Mouse (Mus musculus): ENCODE measurements around the gene Erp29. TPM values are rescaled to one million over a fixed set of nuclear protein-coding genes. Genes with fewer than 3 reads are reported as not detected.

Gene Erp29
- total RNA-seq, 2 experiments from 2014 or later, result 28.6 to 38.1 TPM

- no peak for DNase-seq (ENCODE audit: low spot score)
Measured at GRCm38 (mm10) chr5:121389691-121390090, 62.6 kb downstream of the Erp29 start.

DNA sequence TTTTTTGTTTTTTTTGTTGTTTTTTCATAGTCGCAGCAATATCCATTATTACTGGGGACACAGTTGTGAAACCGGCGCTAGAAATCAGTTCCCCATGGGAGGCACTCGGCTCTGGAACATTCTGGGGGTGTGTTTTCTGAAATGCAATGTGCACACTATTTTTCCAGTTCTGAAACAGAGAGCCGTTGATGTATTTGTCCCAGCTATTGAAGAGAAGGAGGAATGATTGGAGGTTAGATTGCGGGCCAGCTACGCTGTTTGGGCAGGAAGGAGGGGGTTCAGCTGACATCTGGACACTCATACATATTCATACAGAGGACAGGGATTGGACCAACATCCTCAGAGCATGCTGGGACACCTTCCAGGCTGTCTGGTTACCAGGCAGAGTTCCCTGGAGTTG, 63.2 kb downstream of the Erp29 start:
- peak; percentile 34 for DNase-seq (ENCODE audit: low spot score)

DNA sequence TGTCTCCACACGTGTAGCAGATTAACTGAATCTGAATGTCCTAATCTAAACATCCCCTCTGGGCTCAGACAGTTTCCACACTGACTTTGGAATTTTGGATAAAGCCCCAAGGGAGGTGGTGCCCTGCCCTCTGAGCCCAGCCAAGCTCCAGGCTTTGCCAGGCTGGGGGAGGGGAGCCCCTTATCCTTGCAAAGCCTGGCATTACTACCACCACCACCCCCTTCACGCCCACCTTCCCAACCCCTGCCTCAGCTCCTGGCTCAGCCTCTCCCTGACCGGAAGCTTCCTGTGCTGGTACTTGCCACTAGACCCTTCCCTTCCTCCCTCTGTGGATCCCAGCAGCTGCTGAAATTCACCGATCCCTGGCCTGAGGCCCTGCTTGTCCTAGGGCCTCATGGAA, 65.2 kb downstream of the Erp29 start:
- no peak for DNase-seq (ENCODE audit: low spot score)

DNA sequence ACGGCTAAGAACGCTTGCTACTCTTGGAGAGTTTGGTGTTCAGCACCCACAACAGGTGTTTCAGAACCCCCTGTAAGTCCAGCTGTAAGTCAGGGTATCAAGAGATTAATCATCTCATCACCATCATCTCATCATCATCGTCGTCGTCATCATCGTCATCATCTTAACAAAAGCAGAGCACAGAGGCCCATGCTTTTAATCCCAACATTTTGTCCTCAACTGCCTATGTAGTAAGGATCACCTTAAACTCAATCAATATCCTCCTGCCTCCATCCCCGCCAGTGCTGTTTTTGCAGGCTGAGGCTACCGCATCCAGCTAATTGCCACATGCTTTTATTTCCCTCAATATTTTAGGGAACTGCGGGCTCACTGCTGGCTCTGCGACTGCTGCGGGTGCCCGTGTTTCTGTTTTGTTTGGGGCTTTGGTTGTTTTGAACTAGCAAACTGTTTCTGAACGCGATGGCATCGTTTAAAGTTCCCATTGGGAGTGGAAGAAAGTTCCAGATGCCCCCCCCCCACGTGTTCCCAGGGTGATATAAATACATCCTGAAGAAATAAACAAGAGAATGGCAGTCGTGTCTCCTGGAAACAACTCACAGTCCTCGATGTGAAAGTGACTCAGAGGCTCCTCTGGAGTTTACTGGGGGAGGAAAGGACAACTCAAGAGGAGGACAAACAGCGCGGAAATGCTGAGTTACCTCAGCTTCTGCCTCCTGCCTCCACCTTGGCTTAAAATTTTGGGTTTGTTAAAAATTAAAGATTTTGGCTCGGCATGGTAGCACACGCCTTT, 66.0 kb downstream of the Erp29 start:
- no peak for DNase-seq (ENCODE audit: low spot score)

DNA sequence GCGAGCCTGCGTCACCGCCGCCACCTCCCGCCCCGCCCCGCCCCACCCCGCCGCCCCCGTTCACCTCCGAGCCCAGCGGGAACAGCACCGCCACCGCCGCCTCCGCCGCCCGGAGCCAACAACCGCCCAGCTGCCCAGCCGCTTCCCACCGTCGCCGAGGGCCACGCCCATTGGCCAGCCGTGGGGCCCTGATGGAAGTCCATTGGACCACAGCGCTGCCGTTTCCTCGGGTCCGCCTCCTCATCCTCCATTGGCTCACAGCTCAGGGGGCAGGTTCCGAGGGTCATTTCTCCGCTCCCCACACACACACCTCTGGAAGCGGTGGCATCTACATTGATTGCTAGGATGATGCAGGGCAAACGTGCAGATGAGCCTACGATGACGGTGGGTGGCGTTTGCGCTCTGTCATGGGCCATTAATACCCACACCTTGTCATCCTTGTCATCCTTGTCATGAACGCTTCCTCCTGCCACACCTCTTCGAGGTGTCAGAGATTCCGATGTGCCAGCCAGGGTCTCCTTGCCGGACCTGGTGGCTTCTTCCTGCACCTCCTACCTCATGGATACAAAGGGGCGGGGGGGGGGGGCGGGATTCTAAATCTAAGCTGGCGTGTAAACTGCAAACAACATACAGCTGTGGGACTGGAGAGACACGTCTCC, 66.7 kb downstream of the Erp29 start, which contains the start of gene Trafd1:
Gene Trafd1 (minus strand): TSS at position 172 of the 659 bp plus-strand sequence.
- DNase-seq (ENCODE audit: low spot score), result peak; percentile 96

DNA sequence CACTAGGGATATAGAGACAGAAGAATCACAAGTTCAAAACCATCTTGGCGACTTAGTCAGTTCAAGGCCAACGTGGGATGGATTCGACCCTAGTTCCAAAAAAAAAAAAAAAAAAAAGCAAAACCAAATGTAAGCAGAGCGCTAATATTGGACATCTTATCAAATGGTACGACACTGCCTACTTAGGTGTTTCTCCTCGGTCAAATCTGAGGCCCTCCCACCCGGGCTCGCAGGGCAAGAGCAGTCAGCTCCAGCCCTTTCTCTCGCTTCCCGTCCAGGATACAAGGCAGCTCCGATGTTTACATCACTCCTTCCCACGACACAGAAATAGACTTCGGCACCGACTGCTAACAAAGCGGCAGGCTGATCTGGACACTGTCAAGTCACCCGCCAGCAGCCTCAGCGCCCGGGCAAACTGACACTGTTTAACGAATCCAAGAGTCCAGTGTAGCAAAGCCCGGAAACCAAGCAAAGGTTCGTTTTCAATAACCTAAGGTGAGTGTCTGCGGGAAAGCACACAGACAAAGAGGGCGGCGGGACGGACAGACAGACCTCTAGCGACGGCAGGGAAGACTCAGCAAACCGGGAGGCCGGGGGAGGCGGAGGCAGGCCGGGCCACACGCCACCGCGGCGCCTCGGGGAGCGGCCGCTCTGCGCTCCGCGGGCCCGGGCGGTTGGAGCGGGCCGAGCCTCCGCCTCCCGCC, 67.4 kb downstream of the Erp29 start:
- no peak for DNase-seq (ENCODE audit: low spot score)

DNA sequence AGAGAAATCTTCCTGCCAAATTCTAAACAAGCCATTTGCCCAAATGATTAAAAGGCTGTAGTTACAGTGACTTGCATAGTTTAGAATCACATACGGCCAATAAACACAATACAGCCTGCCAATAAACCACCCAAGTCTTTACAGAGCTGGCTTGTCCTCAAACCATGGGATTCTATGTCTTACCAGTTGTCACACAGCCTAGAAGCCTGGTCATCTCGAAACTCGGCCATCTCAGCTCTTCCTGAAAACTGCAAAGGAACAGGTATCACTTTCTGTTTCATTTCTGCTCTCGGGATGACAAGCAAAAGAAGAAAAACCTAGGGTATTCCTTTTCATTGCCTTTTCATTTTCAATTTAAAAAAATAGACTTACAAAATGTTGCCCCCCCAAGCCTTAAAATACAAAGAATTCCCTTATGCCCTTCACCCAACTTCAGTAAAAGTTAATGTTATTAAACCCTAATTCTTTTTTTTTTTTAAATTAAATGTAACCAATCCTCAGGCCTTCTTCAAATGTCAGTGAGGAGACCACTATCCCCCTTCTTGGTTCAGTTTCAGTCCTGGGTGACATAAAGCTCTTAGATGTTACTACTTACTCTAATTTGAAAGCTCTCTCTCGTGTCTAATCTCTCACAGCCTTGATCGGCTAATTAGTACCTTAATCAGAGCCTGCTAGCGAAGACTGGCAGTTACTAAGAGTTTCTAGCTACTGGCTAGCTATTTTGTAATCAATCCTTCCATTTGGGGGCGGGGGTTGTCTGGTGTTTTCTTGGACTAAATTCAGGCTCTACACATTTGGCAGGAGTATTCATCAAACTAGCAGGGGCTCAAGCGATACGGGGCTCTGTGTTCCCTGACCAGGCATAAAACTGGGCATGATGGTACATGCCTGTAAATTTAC, 68.2 kb downstream of the Erp29 start:
- DNase-seq (ENCODE audit: low spot score), result peak; percentile 40

- DNase-seq (ENCODE audit: low spot score), result no peak
Measured at GRCm38 (mm10) chr5:121380692-121381091, 71.6 kb downstream of the Erp29 start.

GRCm38 (mm10) chr5:121378678-121379256, 73.5 kb downstream of the Erp29 start:
- peak; percentile 55 for DNase-seq (ENCODE audit: low spot score)

Other genes with a start within 250 kb of the Erp29 start
- gene Rpl6, start 248.0 kb downstream of the Erp29 start, total RNA-seq (2021), result 100 to 1,000 TPM; 465 to 471 TPM
- gene Hectd4, start 232.3 kb downstream of the Erp29 start, total RNA-seq (2021), result 10 to 100 TPM; 11.3 to 11.8 TPM
- 10 to 100 TPM; 45.9 to 48.0 TPM for gene Trafd1, start 66.9 kb downstream of the Erp29 start, total RNA-seq (2021)
- gene Naa25, start 54.6 kb downstream of the Erp29 start, total RNA-seq (2021), result 10 to 100 TPM; 25.9 to 29.7 TPM
- 1 to 10 TPM; 7.4 to 7.5 TPM for gene Tmem116, start 613 bp downstream of the Erp29 start, total RNA-seq (2021)
- gene Adam1b, start 50.9 kb upstream of the Erp29 start, total RNA-seq (2021), result not detected
- gene Adam1a, start 93.0 kb upstream of the Erp29 start, total RNA-seq (2021), result 1 to 10 TPM; 1.7 to 2.0 TPM
- gene Gm42878, start 93.0 kb upstream of the Erp29 start, total RNA-seq (2021), result not detected
- 100 to 1,000 TPM; 133 to 140 TPM for gene Mapkapk5, start 93.4 kb upstream of the Erp29 start, total RNA-seq (2021)
- 100 to 1,000 TPM; 172 to 203 TPM for gene Aldh2, start 141.3 kb upstream of the Erp29 start, total RNA-seq (2021)
- 10 to 100 TPM; 26.0 to 27.8 TPM for gene Acad12, start 166.4 kb upstream of the Erp29 start, total RNA-seq (2021)
- 10 to 100 TPM; 10.2 to 11.8 TPM for gene Acad10, start 208.0 kb upstream of the Erp29 start, total RNA-seq (2021)
- 10 to 100 TPM; 29.7 to 31.8 TPM for gene Brap, start 208.1 kb upstream of the Erp29 start, total RNA-seq (2021)

All from gastrocnemius, adult 18-20 months (tissue).